Mouse (Mus musculus): ENCODE measurements around the gene Cyp3a59. TPM values are rescaled to one million over a fixed set of nuclear protein-coding genes. Genes with fewer than 3 reads are reported as not detected.

The Cyp3a59 gene
- not detected in 4 replicates for total RNA-seq (2023; ENCODE audit: inconsistent age)

GRCm38 (mm10) chr5:146078945-146079344 is at the start of gene Cyp3a59:
TSS of gene Cyp3a59 (plus strand) at chr5:146079257.

GRCm38 (mm10) chr5:146160439-146160838 is 81.4 kb downstream of the Cyp3a59 start, which contains the start of gene Gm5565:
TSS of gene Gm5565 (minus strand) at chr5:146160539.

Other genes starting within 250 kb of the Cyp3a59 start
- not detected in 4 replicates for gene Cyp3a11, start 199.3 kb upstream of the Cyp3a59 start, total RNA-seq (2023; ENCODE audit: inconsistent age)
- gene Cyp3a25, start 69.6 kb upstream of the Cyp3a59 start, total RNA-seq (2023; ENCODE audit: inconsistent age), result not detected in 4 replicates
- not detected in 4 replicates for gene Gm5565, start 81.3 kb downstream of the Cyp3a59 start, total RNA-seq (2023; ENCODE audit: inconsistent age)
- gene Gm6309, start 91.5 kb downstream of the Cyp3a59 start, total RNA-seq (2023; ENCODE audit: inconsistent age), result not detected in 4 replicates
- 1.00 to 3.0 TPM (median 2.8 TPM) in 3 of 4 replicates, not detected in the other for gene 1700001J03Rik, start 106.0 kb downstream of the Cyp3a59 start, total RNA-seq (2023; ENCODE audit: inconsistent age)
- 37.5 to 39.3 TPM (median 39.0 TPM) in 4 replicates for gene Rnf6, start 142.3 kb downstream of the Cyp3a59 start, total RNA-seq (2023; ENCODE audit: inconsistent age)
- 46.7 to 55.9 TPM (median 52.3 TPM) in 4 replicates for gene Cdk8, start 152.0 kb downstream of the Cyp3a59 start, total RNA-seq (2023; ENCODE audit: inconsistent age)

Data from B cell, adult (primary cell).